Mouse (Mus musculus) myocyte (in vitro differentiated cells): ENCODE results near the gene Mia2. TPM values are rescaled to one million over a fixed set of nuclear protein-coding genes. Genes with fewer than 3 reads are reported as not detected.

ENCODE experiments used
- H3K27me3 ChIP-seq: one replicate; pipeline ENCODE4 v1.6.1; 2011; ENCODE audit not compliant: control insufficient read depth, insufficient read depth, insufficient read length
- H3K36me3 ChIP-seq: one replicate; pipeline ENCODE4 v1.6.1; 2011; ENCODE audit not compliant: control insufficient read depth, insufficient read depth
- H3K4me2 ChIP-seq: one replicate; pipeline ENCODE4 v1.6.1; 2011; ENCODE audit warnings: low read depth, control low read depth
- H3K4me3 ChIP-seq: one replicate; pipeline ENCODE4 v1.5.1; 2011; ENCODE audit warnings: mild to moderate bottlenecking, control low read depth, moderate library complexity
- H3K79me2 ChIP-seq: one replicate; pipeline ENCODE4 v1.6.1; 2011; ENCODE audit not compliant: control insufficient read depth, insufficient read depth
- H3ac ChIP-seq: one replicate; pipeline ENCODE4 v1.6.1; 2011; ENCODE audit not compliant: control insufficient read depth, insufficient read length
- CEBPB ChIP-seq: IDR thresholded peaks from 2 replicates; pipeline ENCODE4 v1.6.1; 2011; ENCODE audit warnings: mild to moderate bottlenecking, moderate library complexity; ENCODE audit not compliant: poor library complexity, insufficient read depth, severe bottlenecking
- E2F4 ChIP-seq: IDR thresholded peaks from one replicate; pipeline ENCODE4 v1.6.1; 2011; ENCODE audit warnings: mild to moderate bottlenecking, control low read depth, moderate library complexity; ENCODE audit not compliant: insufficient read depth
- MAX ChIP-seq: IDR thresholded peaks from one replicate; pipeline ENCODE4 v1.6.1; 2011; ENCODE audit warnings: low read depth, mild to moderate bottlenecking, control low read depth
- MYOD1 ChIP-seq, 3 experiments: IDR thresholded peaks; one replicate each; pipeline ENCODE4 v1.6.1; 2011; ENCODE audit warnings: control low read depth in 2 of 3, low read depth in 2 of 3, mild to moderate bottlenecking in 2 of 3, moderate library complexity in 1 of 3; ENCODE audit not compliant: insufficient read length in 2 of 3, control insufficient read depth in 1 of 3
- MYOG ChIP-seq, 3 experiments: IDR thresholded peaks; one replicate each; pipeline ENCODE4 v1.6.1; 2011; ENCODE audit warnings: control low read depth in 2 of 3, low read depth in 2 of 3, mild to moderate bottlenecking in 2 of 3; ENCODE audit not compliant: insufficient read length in 2 of 3, control insufficient read depth in 1 of 3, insufficient read depth in 1 of 3
- POLR2A ChIP-seq: IDR thresholded peaks from one replicate; pipeline ENCODE4 v1.6.1; 2011; ENCODE audit warnings: low read depth, mild to moderate bottlenecking, control low read depth, moderate library complexity; ENCODE audit not compliant: insufficient read length
- POLR2AphosphoS2 ChIP-seq: IDR thresholded peaks from one replicate; pipeline ENCODE4 v1.6.1; 2011; ENCODE audit warnings: low read depth, control low read depth; ENCODE audit not compliant: insufficient read length
- REST ChIP-seq: IDR thresholded peaks from one replicate; pipeline ENCODE4 v1.6.1; 2011; ENCODE audit warnings: mild to moderate bottlenecking, control low read depth, moderate library complexity; ENCODE audit not compliant: insufficient read depth, insufficient read length
- SRF ChIP-seq: IDR thresholded peaks from one replicate; pipeline ENCODE4 v1.6.1; 2011; ENCODE audit warnings: low read depth; ENCODE audit not compliant: control insufficient read depth, insufficient read length
- TCF12 ChIP-seq: IDR thresholded peaks from one replicate; pipeline ENCODE4 v1.6.1; 2011; ENCODE audit warnings: mild to moderate bottlenecking, control low read depth; ENCODE audit not compliant: poor library complexity, insufficient read depth, severe bottlenecking
- TCF3 ChIP-seq: IDR thresholded peaks from one replicate; pipeline ENCODE4 v1.6.1; 2011; ENCODE audit warnings: low read depth, control low read depth; ENCODE audit not compliant: insufficient read length
- USF1 ChIP-seq: IDR thresholded peaks from one replicate; pipeline ENCODE4 v1.6.1; 2011; ENCODE audit warnings: low read depth, mild to moderate bottlenecking, control low read depth, moderate library complexity
- polyA plus RNA-seq: library from polyadenylated mRNA; unstranded; fragments of >200 nt; fragmentation: generic; extraction: Trizol; gene quantifications from one replicate; pipeline ENCODE4 v1.2.1, GENCODE M21; 2012; ENCODE audit warnings: missing spikeins

The Mia2 gene
- polyA plus RNA-seq, 1 experiment = 22.6 TPM

DNA sequence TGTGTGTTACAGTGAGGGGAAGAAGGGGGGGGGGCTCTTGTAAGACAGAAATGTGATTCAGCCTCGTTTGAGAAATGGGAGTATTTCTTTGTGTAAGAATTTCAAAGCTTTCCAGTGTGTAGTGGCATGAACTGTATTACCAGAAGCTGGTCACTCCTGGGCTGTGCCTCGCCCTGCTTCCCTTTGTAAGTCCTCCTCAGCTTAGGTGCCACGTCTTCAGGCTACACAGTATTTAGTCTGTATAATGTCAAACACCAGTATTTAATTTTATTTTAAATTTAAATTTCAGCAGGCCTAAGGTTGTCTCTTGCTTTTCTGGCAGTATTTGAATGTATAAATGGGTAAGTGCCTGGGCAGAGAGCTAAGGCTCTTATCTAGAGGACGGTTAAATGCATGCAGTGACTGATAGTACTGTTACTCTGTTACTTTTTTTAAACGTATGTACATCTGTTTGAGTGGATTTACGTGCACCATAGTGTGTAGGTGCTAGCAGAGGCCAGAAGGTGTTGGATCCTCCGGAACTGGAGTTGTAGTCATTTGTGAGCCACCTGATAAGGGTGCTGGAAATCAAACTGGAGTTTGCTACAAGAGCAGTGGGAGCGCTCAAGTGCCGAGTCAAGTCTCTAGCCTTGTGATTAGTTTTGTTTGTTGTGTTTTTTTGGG is 98.9 kb downstream of the Mia2 start:
- peaks cover 18% of the 10 kb centered on the region for H3K36me3 ChIP-seq
- H3ac ChIP-seq = no peak overlapping the region
- TF ChIP-seq POLR2A (no peak), TCF3 (no peak), SRF (no peak), TCF12 (no peak), POLR2AphosphoS2 (no peak), MYOG (IDR thresholded peaks at IDR 0.05; ENCODE audit: control insufficient read depth in 1 of 3, insufficient read depth in 1 of 3, insufficient read length in 2 of 3, low read depth in 2 of 3) (no peak)
- H3K79me2 ChIP-seq = no peaks in the 10 kb centered on the region
- no peak overlapping the region for H3K4me3 ChIP-seq
- no peaks in the 10 kb centered on the region for H3K27me3 ChIP-seq
- no peak overlapping the region for H3K4me2 ChIP-seq

DNA sequence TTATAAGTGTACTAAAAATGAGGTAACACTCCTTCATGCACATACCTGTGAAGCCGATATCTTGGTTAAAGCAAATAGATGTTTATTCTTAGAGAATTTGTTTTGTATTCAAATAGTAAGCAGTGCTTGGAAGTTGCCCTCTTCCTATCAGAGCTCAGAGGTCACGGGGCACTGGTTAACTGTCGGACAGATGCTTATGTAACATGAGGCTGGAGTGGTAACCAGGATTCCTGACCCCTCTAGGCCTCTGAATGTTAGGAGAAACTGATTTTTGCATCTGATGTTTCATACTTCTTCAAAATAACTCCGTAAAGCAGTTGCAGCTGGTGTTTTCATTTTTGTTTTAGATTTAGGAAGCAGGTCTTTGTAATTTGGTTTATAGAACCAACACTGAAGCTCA is 99.5 kb downstream of the Mia2 start:
- H3K27me3 ChIP-seq = no peaks in the 10 kb centered on the region
- H3K4me3 ChIP-seq = no peak overlapping the region
- H3K36me3 ChIP-seq = peaks cover 12% of the 10 kb centered on the region
- TF ChIP-seq CEBPB (no peak), SRF (no peak), POLR2A (no peak), MAX (no peak), TCF12 (no peak), REST (no peak), E2F4 (no peak), POLR2AphosphoS2 (no peak), MYOD1 (IDR thresholded peaks at IDR 0.05; ENCODE audit: control insufficient read depth in 1 of 3, insufficient read length in 2 of 3, low read depth in 2 of 3) (no peak), MYOG (IDR thresholded peaks at IDR 0.05; ENCODE audit: control insufficient read depth in 1 of 3, insufficient read depth in 1 of 3, insufficient read length in 2 of 3, low read depth in 2 of 3) (no peak), TCF3 (no peak), USF1 (no peak)
- no peaks in the 10 kb centered on the region for H3K79me2 ChIP-seq
- H3K4me2 ChIP-seq = no peak overlapping the region
- no peak overlapping the region for H3ac ChIP-seq

DNA sequence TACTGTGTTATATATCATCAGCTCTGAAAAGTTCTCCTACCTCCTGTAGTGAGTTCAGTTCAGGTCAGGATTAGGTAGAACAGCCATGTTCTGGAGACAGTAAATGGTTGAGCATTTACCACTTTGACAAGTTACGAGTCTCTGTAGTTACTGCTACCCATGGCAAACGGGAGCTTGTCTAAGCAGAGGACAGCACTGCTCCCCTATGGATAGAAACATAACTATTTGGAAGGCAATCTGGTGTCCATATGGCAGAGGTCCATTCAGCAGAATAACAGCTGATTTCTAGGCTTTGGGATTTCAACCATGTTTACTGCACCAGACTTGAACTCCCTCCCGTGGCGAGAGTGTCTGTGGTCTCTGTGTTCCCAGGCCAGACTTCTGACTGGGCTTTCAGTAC is 100.3 kb downstream of the Mia2 start:
- Histone ChIP-seq H3K79me2 (no peaks in the 10 kb centered on the region), H3K4me2 (no peak overlapping the region), H3ac (no peak overlapping the region), H3K4me3 (no peak overlapping the region), H3K27me3 (no peaks in the 10 kb centered on the region), H3K36me3 (peaks cover 7% of the 10 kb centered on the region)
- TF ChIP-seq SRF (no peak), POLR2A (no peak), TCF12 (no peak), USF1 (no peak), MYOG (IDR thresholded peaks at IDR 0.05; ENCODE audit: control insufficient read depth in 1 of 3, insufficient read depth in 1 of 3, insufficient read length in 2 of 3, low read depth in 2 of 3) (no peak), TCF3 (no peak), REST (no peak), POLR2AphosphoS2 (no peak), E2F4 (no peak), MYOD1 (IDR thresholded peaks at IDR 0.05; ENCODE audit: control insufficient read depth in 1 of 3, insufficient read length in 2 of 3, low read depth in 2 of 3) (no peak), MAX (no peak), CEBPB (no peak)

DNA sequence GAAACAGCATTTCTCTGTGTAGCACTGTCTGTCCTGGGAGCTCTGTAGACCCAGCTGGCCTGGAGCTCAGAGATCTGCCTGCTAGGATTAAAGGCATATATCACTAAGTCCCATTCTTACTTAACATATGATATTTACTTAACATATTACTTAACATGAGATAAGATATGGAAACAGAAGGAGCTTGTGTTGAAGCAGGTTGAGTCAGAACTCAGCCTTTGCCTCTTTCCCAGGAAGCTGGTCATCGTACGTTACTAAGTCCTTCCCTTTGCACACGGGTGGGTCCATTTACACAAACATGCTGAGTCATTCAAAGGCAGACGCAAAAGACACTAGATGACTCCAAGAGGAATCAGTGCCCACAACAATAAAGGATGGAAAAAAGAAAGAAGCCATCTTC is 103.2 kb downstream of the Mia2 start:
- Histone ChIP-seq H3K27me3 (no peaks in the 10 kb centered on the region), H3K36me3 (no peaks in the 10 kb centered on the region), H3K4me3 (no peak overlapping the region), H3K79me2 (no peaks in the 10 kb centered on the region), H3K4me2 (no peak overlapping the region), H3ac (no peak overlapping the region)
- TF ChIP-seq CEBPB (no peak), REST (no peak), TCF3 (no peak), POLR2AphosphoS2 (no peak), TCF12 (no peak), MAX (no peak), SRF (no peak), MYOG (IDR thresholded peaks at IDR 0.05; ENCODE audit: control insufficient read depth in 1 of 3, insufficient read depth in 1 of 3, insufficient read length in 2 of 3, low read depth in 2 of 3) (no peak), MYOD1 (IDR thresholded peaks at IDR 0.05; ENCODE audit: control insufficient read depth in 1 of 3, insufficient read length in 2 of 3, low read depth in 2 of 3) (no peak), POLR2A (no peak), USF1 (no peak), E2F4 (no peak)

DNA sequence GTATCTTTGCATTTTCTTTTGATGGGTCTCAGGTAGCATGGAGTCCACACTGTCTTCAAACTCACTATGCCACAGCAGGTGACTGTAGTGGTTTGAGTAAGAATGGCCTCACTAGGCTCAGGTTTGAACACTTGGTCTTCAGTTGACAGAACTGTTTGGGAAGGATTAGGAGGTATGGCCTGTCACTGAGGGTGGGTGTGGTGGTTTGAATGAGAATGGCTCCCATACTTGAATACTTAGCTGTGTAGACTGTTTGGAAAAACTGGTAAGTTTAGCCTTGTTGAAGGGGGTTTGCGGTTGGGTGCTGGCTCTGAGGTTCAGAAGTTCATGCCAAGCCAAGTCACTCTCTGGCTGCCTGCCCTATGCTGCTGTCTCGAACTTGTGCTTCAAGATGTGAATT is 103.8 kb downstream of the Mia2 start:
- no peak for TF ChIP-seq MAX
- no peak for TF ChIP-seq CEBPB
- TF ChIP-seq REST = no peak
- TF ChIP-seq POLR2A = no peak
- TF ChIP-seq MYOD1 (IDR thresholded peaks at IDR 0.05; ENCODE audit: control insufficient read depth in 1 of 3, insufficient read length in 2 of 3, low read depth in 2 of 3) = no peak
- no peak for TF ChIP-seq SRF
- no peak for TF ChIP-seq USF1
- H3ac ChIP-seq = no peak overlapping the region
- peaks cover 4% of the 10 kb centered on the region for H3K36me3 ChIP-seq
- no peaks in the 10 kb centered on the region for H3K79me2 ChIP-seq
- H3K27me3 ChIP-seq = no peaks in the 10 kb centered on the region
- H3K4me2 ChIP-seq = no peak overlapping the region
- no peak overlapping the region for H3K4me3 ChIP-seq
